Mouse (Mus musculus) kidney, adult 2 months (tissue): ENCODE results near the gene Acat1.

Experiments
- CTCF ChIP-seq: fragments of 200-500 bp; conservative IDR thresholded peaks from 2 replicates; pipeline ENCODE4 v1.5.1; 2011; ENCODE audit warnings: low read depth, mild to moderate bottlenecking, control low read depth, low read length, moderate library complexity, mixed read lengths; ENCODE audit not compliant: insufficient read depth, insufficient read length
- POLR2A ChIP-seq: fragments of 200-500 bp; IDR thresholded peaks from one replicate; pipeline ENCODE4 v1.6.1; 2011; ENCODE audit warnings: low read depth, low read length, control low read depth

DNA sequence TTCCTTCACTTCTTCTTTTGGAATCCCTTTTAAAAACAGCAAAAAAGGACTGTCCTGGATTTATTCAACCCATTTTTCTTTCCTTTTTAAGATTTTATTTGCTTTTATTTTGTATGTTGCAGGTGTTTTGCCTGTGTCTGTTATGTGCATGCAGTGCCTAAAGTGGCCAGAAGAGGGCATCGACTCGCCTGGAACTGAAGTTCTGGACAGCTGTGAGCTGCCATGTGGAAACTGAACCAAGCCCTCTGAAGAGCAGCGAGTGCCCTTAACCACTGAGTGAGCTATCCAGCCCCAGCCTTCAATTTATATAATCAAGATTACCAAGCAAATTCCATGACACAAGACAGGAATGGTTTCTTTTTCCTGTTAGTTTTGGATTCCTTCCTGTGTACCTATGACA, 15.4 kb downstream of the Acat1 start:
- TF ChIP-seq CTCF (peak; percentile 91), POLR2A (no peak)
